Mouse (Mus musculus) midbrain, embryonic 11.5 days (tissue): Measurements from ENCODE around the gene Fam83e. TPM values are rescaled to one million over a fixed set of nuclear protein-coding genes. Genes with fewer than 3 reads are reported as not detected.
A peak's percentile ranks its signal among the peaks of the same experiment; 100 is the strongest.

Experiments
- ATAC-seq: fragments of 200-750 bp; cut with Nextera tagmentation; 2 replicates; pipeline ENCODE4 v1.8.0; 2017; ENCODE audit warnings: moderate TSS enrichment, moderate library complexity; ENCODE audit not compliant: low FRiP score
- DNase-seq: peaks from one replicate; pipeline ENCODE4 v3.0.0; 2015; ENCODE audit warnings: low spot score; ENCODE audit errors: missing footprints
- H3K27ac ChIP-seq: fragments of 300-500 bp; sonication (generic); 2 replicates; pipeline ENCODE4 v1.5.1; 2014; ENCODE audit warnings: low read depth, low read length
- H3K27me3 ChIP-seq: fragments of 300-500 bp; sonication (generic); 2 replicates; pipeline ENCODE4 v1.6.1; 2014; ENCODE audit warnings: mild to moderate bottlenecking, low read length, moderate library complexity, mixed read lengths; ENCODE audit not compliant: control insufficient read depth, insufficient read depth
- H3K36me3 ChIP-seq: fragments of 300-500 bp; sonication (generic); 2 replicates; pipeline ENCODE4 v1.6.1; 2014; ENCODE audit warnings: mild to moderate bottlenecking, low read length, moderate library complexity, mixed read lengths; ENCODE audit not compliant: control insufficient read depth, insufficient read depth
- H3K4me1 ChIP-seq: fragments of 300-500 bp; sonication (generic); 2 replicates; pipeline ENCODE4 v1.6.1; 2014; ENCODE audit warnings: low read length; ENCODE audit not compliant: control insufficient read depth, insufficient read depth
- H3K4me2 ChIP-seq: fragments of 300-500 bp; sonication (generic); 2 replicates; pipeline ENCODE4 v1.6.1; 2014; ENCODE audit warnings: mild to moderate bottlenecking, moderate library complexity
- H3K4me3 ChIP-seq: fragments of 300-500 bp; sonication (generic); 2 replicates; pipeline ENCODE4 v1.5.1; 2014; ENCODE audit warnings: low read depth, low read length
- H3K9ac ChIP-seq: fragments of 300-500 bp; sonication (generic); 2 replicates; pipeline ENCODE4 v1.6.1; 2014; ENCODE audit warnings: low read length
- H3K9me3 ChIP-seq: fragments of 300-500 bp; sonication (generic); 2 replicates; pipeline ENCODE4 v1.6.1; 2016; ENCODE audit warnings: low read length; ENCODE audit not compliant: control insufficient read depth
- WGBS: fragments of 180-500 bp; shearing (Covaris S2); extraction: QIAGEN DNeasy Blood & Tissue Kit; methylation state at CpG from one replicate; pipeline ENCODE4 v1.1.7; 2014; 5-methylcytosine and 5-hydroxymethylcytosine counted together
- polyA plus RNA-seq: library from polyadenylated mRNA; unstranded; fragments of >200 nt; fragmentation: Nextera tagmentation; extraction: Ambion mirVana; gene quantifications from 2 replicates; pipeline ENCODE4 v1.2.1, GENCODE M21; 2014

The Fam83e gene
- polyA plus RNA-seq, 1 experiment from 2014 or later: 0.57 TPM

- peak; percentile 84 for DNase-seq
- peak overlapping the region; percentile 93 for H3K4me3 ChIP-seq
- peak overlapping the region; percentile 72 for H3K4me2 ChIP-seq
- peak; percentile 46 for ATAC-seq
- H3K27me3 ChIP-seq: no peaks in the 10 kb centered on the region
- H3K36me3 ChIP-seq: peaks cover 26% of the 10 kb centered on the region
- H3K9me3 ChIP-seq: no peaks in the 10 kb centered on the region
- 12% methylated on average over 31 of the region's 31 CpGs for WGBS
- H3K27ac ChIP-seq: peak overlapping the region; percentile 74
- H3K4me1 ChIP-seq: peaks cover 41% of the 10 kb centered on the region
- H3K9ac ChIP-seq: peak overlapping the region; percentile 86
Measured at GRCm38 (mm10) chr7:45716952-45717917, 3.8 kb upstream of the Fam83e start.

- H3K36me3 ChIP-seq: peaks cover 21% of the 10 kb centered on the region
- DNase-seq (peak; percentile 100), ATAC-seq (peak; percentile 78)
- under 1% methylated on average over 41 of the region's 41 CpGs for WGBS
- H3K9me3 ChIP-seq: no peaks in the 10 kb centered on the region
- H3K9ac ChIP-seq: peak within 1 kb of the TSS; percentile 93
- H3K27ac ChIP-seq: peak within 1 kb of the TSS; percentile 80
- peaks cover 41% of the 10 kb centered on the region for H3K4me1 ChIP-seq
- no peaks in the 10 kb centered on the region for H3K27me3 ChIP-seq
- peak within 1 kb of the TSS; percentile 93 for H3K4me3 ChIP-seq
- peak within 1 kb of the TSS; percentile 72 for H3K4me2 ChIP-seq
Measured at GRCm38 (mm10) chr7:45717918-45718297, 3.1 kb upstream of the Fam83e start, which contains the start of gene Sphk2. Sphk2 (minus strand) TSS chr7:45718002.

- no peaks in the 10 kb centered on the region for H3K9me3 ChIP-seq
- peak overlapping the region; percentile 93 for H3K9ac ChIP-seq
- no peaks in the 10 kb centered on the region for H3K27me3 ChIP-seq
- no peak for DNase-seq
- peak overlapping the region; percentile 70 for H3K4me2 ChIP-seq
- WGBS: under 1% methylated on average over 20 of the region's 20 CpGs
- peak overlapping the region; percentile 93 for H3K4me3 ChIP-seq
- H3K27ac ChIP-seq: peak overlapping the region; percentile 80
- H3K36me3 ChIP-seq: peaks cover 17% of the 10 kb centered on the region
- peaks cover 41% of the 10 kb centered on the region for H3K4me1 ChIP-seq
- ATAC-seq: no peak
Measured at GRCm38 (mm10) chr7:45718331-45718730, 2.7 kb upstream of the Fam83e start.

GRCm38 (mm10) chr7:45719180-45719579, 1.8 kb upstream of the Fam83e start:
- Histone ChIP-seq H3K9ac (peak overlapping the region; percentile 93), H3K4me1 (peaks cover 39% of the 10 kb centered on the region), H3K4me2 (peak overlapping the region; percentile 70), H3K27ac (no peak overlapping the region), H3K9me3 (no peaks in the 10 kb centered on the region), H3K36me3 (peaks cover 21% of the 10 kb centered on the region), H3K27me3 (no peaks in the 10 kb centered on the region), H3K4me3 (peak overlapping the region; percentile 93)
- DNase-seq (peak; percentile 80), ATAC-seq (no peak)
- 84% methylated on average over 10 of the region's 10 CpGs for WGBS

- no peak overlapping the region for H3K9ac ChIP-seq
- H3K27ac ChIP-seq: no peak overlapping the region
- ATAC-seq: no peak
- no peaks in the 10 kb centered on the region for H3K27me3 ChIP-seq
- H3K9me3 ChIP-seq: no peaks in the 10 kb centered on the region
- peaks cover 25% of the 10 kb centered on the region for H3K36me3 ChIP-seq
- H3K4me3 ChIP-seq: no peak overlapping the region
- WGBS: 94% methylated on average over 15 of the region's 16 CpGs
- no peak overlapping the region; the same call in 1 of the 2 replicates for H3K4me2 ChIP-seq
- DNase-seq: peak; percentile 82
- H3K4me1 ChIP-seq: peaks cover 33% of the 10 kb centered on the region
Measured at GRCm38 (mm10) chr7:45719738-45720412, 1.1 kb upstream of the Fam83e start.

- Histone ChIP-seq H3K27me3 (no peaks in the 10 kb centered on the region), H3K27ac (no peak overlapping the region), H3K36me3 (peaks cover 31% of the 10 kb centered on the region), H3K9me3 (no peaks in the 10 kb centered on the region), H3K4me1 (peaks cover 24% of the 10 kb centered on the region), H3K9ac (no peak overlapping the region), H3K4me3 (no peak overlapping the region), H3K4me2 (no peak overlapping the region)
- DNase-seq (peak; percentile 81), ATAC-seq (no peak)
- WGBS: 89% methylated on average over 7 of the region's 7 CpGs
Measured at GRCm38 (mm10) chr7:45721234-45721571, 191 bp downstream of the Fam83e start.

GRCm38 (mm10) chr7:45721642-45722347, 783 bp downstream of the Fam83e start:
- Histone ChIP-seq H3K36me3 (peaks cover 32% of the 10 kb centered on the region), H3K4me3 (no peak overlapping the region), H3K9ac (no peak overlapping the region), H3K27ac (no peak overlapping the region), H3K4me2 (no peak overlapping the region), H3K9me3 (no peaks in the 10 kb centered on the region), H3K4me1 (peaks cover 19% of the 10 kb centered on the region), H3K27me3 (no peaks in the 10 kb centered on the region)
- no peak for ATAC-seq
- 79% methylated on average over 13 of the region's 13 CpGs for WGBS
- no peak for DNase-seq

GRCm38 (mm10) chr7:45722348-45722713, 1.3 kb downstream of the Fam83e start:
- H3K36me3 ChIP-seq: peaks cover 32% of the 10 kb centered on the region
- no peaks in the 10 kb centered on the region for H3K27me3 ChIP-seq
- WGBS: 77% methylated on average over 13 of the region's 13 CpGs
- no peak overlapping the region for H3K4me2 ChIP-seq
- ATAC-seq (no peak), DNase-seq (peak; percentile 82)
- no peak overlapping the region for H3K9ac ChIP-seq
- no peaks in the 10 kb centered on the region for H3K9me3 ChIP-seq
- H3K27ac ChIP-seq: no peak overlapping the region
- peaks cover 14% of the 10 kb centered on the region for H3K4me1 ChIP-seq
- no peak overlapping the region for H3K4me3 ChIP-seq
